Mouse (Mus musculus): ENCODE results near the gene Eya2.

DNA sequence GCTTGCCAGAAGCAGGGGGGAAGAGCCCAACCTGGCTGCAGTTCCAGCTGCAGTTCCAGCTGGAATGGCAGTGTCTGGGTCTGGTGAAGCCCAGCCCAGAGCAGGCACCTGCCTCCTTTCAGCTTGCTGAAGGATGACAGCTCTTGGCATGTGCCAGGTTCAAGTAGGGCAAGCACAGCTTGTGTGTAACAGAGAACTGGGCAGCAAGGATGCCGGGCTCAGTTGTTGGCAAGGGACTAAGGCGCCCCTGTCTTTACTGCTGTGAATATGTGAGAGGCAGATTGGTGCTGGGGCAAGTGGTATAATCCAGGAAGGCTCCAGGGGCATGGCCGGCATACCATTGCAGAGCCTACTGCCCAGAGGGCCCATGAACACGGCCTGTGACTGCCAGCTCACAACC lies 11.3 kb upstream of the Eya2 start:
- no peak for TF ChIP-seq POLR2A (IDR thresholded peaks at IDR 0.05; ENCODE audit: control insufficient read depth in 1 of 2, insufficient read depth in 1 of 2, low read depth in 1 of 2, low read length in 2 of 2, poor library complexity in 1 of 2)
- no peak for TF ChIP-seq ZNF384 (IDR thresholded peaks at IDR 0.05; ENCODE audit: low read depth, low read length)
- no peak for TF ChIP-seq CTCF (IDR thresholded peaks at IDR 0.05 in 2 of 3, conservative IDR thresholded peaks at IDR 0.05 in 1 of 3; ENCODE audit: control insufficient read depth in 1 of 3, insufficient read depth in 1 of 3, low read depth in 2 of 3, low read length in 3 of 3, poor library complexity in 1 of 3, severe bottlenecking in 1 of 3)
- TF ChIP-seq MEF2A (IDR thresholded peaks at IDR 0.05; ENCODE audit: extremely low read depth, insufficient replicate concordance, low read depth, low read length, poor library complexity, severe bottlenecking): no peak
